Mouse (Mus musculus): ENCODE measurements around the gene Gm45062.

DNA sequence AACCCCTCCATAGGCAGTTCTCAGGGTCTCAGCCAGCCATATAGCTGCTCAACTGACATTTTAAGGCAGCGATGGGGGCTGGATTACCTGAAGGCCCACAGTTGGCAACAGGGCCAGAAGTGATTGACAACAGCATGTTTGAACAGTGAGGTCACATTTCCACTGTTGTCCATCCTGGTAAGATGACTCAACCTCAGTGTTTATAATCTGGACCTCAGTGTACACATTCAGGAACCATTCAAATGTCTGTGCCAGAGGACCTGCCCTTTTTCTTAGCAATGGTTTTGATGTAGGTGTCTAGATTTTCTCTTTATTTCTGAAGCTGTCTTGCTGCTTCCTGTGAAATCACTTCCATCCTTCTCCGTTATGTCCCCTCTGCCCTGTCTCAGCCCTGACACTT, 87.9 kb downstream of the Gm45062 start:
- no peak for TF ChIP-seq CTCF (conservative IDR thresholded peaks at IDR 0.05; ENCODE audit: insufficient read depth, insufficient read length, low read depth, low read length)
- no peak for TF ChIP-seq POLR2A (IDR thresholded peaks at IDR 0.05; ENCODE audit: low read depth, low read length)
